In genomic region chr2:125684559-125685440, GRCm38 (mm10) we compare ENCODE assay signal across 11 mouse cellular contexts. TPM values are rescaled to one million over a fixed set of nuclear protein-coding genes. Genes with fewer than 3 reads are reported as not detected.
DNase-seq lines count a peak whose midpoint lies in the region; ATAC-seq and TF ChIP-seq lines count a peak whose summit lies in the region.
"Had no signal": no experiment of that assay in that cellular context is flagged by ENCODE, and none has a peak within 500 bp of the region (broad histone marks: within the 10 kb centered on the region; RNA-seq: fewer than 3 reads in every experiment).

No protein-coding gene starts in this region.

- 0 out of 2 replicates have a peak, but pooled peaks cover 4% of the 10 kb centered on the region for H3K4me1 ChIP-seq in lung, postnatal 0 days (ENCODE audit: insufficient read depth, low read depth, low read length)
- peaks cover 23% of the 10 kb centered on the region for H3K4me1 ChIP-seq in hindbrain, embryonic 10.5 days (replicated peaks)

- TF ChIP-seq EP300 in lung, postnatal 0 days (IDR thresholded peaks at IDR 0.05): no peak

- H3K79me2 ChIP-seq in myocyte (ENCODE audit: control insufficient read depth, insufficient read depth): no peaks in the 10 kb centered on the region

- no peaks in the 10 kb centered on the region for H3K36me3 ChIP-seq in lung, postnatal 0 days (ENCODE audit: insufficient read depth, low read length)
- H3K36me3 ChIP-seq in hindbrain, embryonic 10.5 days: no peaks in the 10 kb centered on the region
- H3K36me3 ChIP-seq in myocyte (ENCODE audit: control insufficient read depth, insufficient read depth): no peaks in the 10 kb centered on the region

- TF ChIP-seq POLR2A in myocyte (IDR thresholded peaks at IDR 0.05; ENCODE audit: insufficient read length, low read depth): no peak

- H3ac ChIP-seq in myocyte (ENCODE audit: control insufficient read depth, insufficient read length): no peak overlapping the region

- no peak for DNase-seq in gastrocnemius, adult 2 months
- no peak for DNase-seq in gastrocnemius, postnatal 14 days
- no peak for DNase-seq in lung, postnatal 0 days (ENCODE audit: low spot score)
- DNase-seq in lung, postnatal 36 days: no peak
- peak; percentile 28 for DNase-seq in hindbrain, embryonic 10.5 days (ENCODE audit: low spot score)
- no peak for DNase-seq in cerebellum, adult 11-12 months
- DNase-seq: kidney, adult 9 months had no signal

- no peak for TF ChIP-seq CTCF in gastrocnemius, adult 2 months (IDR thresholded peaks at IDR 0.05)
- TF ChIP-seq CTCF in lung, postnatal 0 days (IDR thresholded peaks at IDR 0.05): no peak

- intact Hi-C loops in gastrocnemius, adult 2 months (cut with DNase I): no loop called here
- intact Hi-C loops in gastrocnemius, postnatal 14 days (cut with DNase I; ENCODE audit: low total_unique reads): no loop called here

- H3K27me3 ChIP-seq in lung, postnatal 0 days (replicated peaks; ENCODE audit: insufficient read depth, low read length): no peaks in the 10 kb centered on the region
- no peaks in the 10 kb centered on the region for H3K27me3 ChIP-seq in hindbrain, embryonic 10.5 days (ENCODE audit: insufficient read depth, poor library complexity, severe bottlenecking)
- no peaks in the 10 kb centered on the region for H3K27me3 ChIP-seq in myocyte (ENCODE audit: control insufficient read depth, insufficient read depth, insufficient read length)

- peak overlapping the region; percentile 10 for H3K27ac ChIP-seq in gastrocnemius, adult 2 months
- H3K27ac ChIP-seq in lung, postnatal 0 days (ENCODE audit: low read length): no peak overlapping the region
- H3K27ac ChIP-seq in hindbrain, embryonic 10.5 days: peak overlapping the region; percentile 78
- H3K27ac ChIP-seq: macrophage had no signal

- 0 out of 2 replicates have a peak overlapping the region, but pooled peaks have one; percentile 11 for H3K4me2 ChIP-seq in lung, postnatal 0 days (replicated peaks; ENCODE audit: low read depth, low read length)
- peak overlapping the region; percentile 40 for H3K4me2 ChIP-seq in myocyte (ENCODE audit: low read depth)

- no peak overlapping the region for H3K4me3 ChIP-seq in gastrocnemius, adult 2 months
- H3K4me3 ChIP-seq in lung, postnatal 0 days (ENCODE audit: low read depth, low read length): no peak overlapping the region
- no peak overlapping the region for H3K4me3 ChIP-seq in hindbrain, embryonic 10.5 days
- no peak overlapping the region for H3K4me3 ChIP-seq in myocyte
- H3K4me3 ChIP-seq: erythroblast, embryonic 14.5 days had no signal

- WGBS in lung, postnatal 0 days: 45% methylated on average over 10 of the region's 10 CpGs
- WGBS in hindbrain, embryonic 10.5 days: 60% methylated on average over 10 of the region's 10 CpGs

- no peak for ATAC-seq in lung, postnatal 0 days
- ATAC-seq in CD4-positive, CD25-positive, alpha-beta regulatory T cell, adult 4 months: no peak

- no peaks in the 10 kb centered on the region for H3K9me3 ChIP-seq in lung, postnatal 0 days (ENCODE audit: low read length)
- H3K9me3 ChIP-seq in hindbrain, embryonic 10.5 days: no peaks in the 10 kb centered on the region

- no peak overlapping the region for H3K9ac ChIP-seq in lung, postnatal 0 days (replicated peaks; ENCODE audit: low read depth)

TF ChIP-seq in myocyte, 11 proteins besides CTCF, POLR2A, EP300 and RAD21:
- TF ChIP-seq MYOD1 (IDR thresholded peaks at IDR 0.05; ENCODE audit: control insufficient read depth in 1 of 3, insufficient read length in 2 of 3, low read depth in 2 of 3) (peak in 1 of 3 experiments; percentile 67), MYOG (IDR thresholded peaks at IDR 0.05; ENCODE audit: control insufficient read depth in 1 of 3, insufficient read depth in 1 of 3, insufficient read length in 2 of 3, low read depth in 2 of 3) (peak in 1 of 3 experiments; percentile 47), SRF (IDR thresholded peaks at IDR 0.05; ENCODE audit: control insufficient read depth, insufficient read length, low read depth) (no peak)

RNA-seq across cellular contexts. Expression of gene Eid1, which starts 11.9 kb away (rescaled TPM):
- 10 to 100 TPM; 18.2 to 33.6 TPM for total RNA-seq in gastrocnemius, adult 2 months (2021)
- total RNA-seq in gastrocnemius, postnatal 14 days (2021): 10 to 100 TPM; 44.0 to 51.5 TPM
- polyA plus RNA-seq in lung, postnatal 0 days (2015; fragmentation: Nextera tagmentation; extraction: Ambion mirVana): 91.4 and 104 TPM in 2 replicates
- 142 and 175 TPM in 2 replicates for polyA plus RNA-seq in hindbrain, embryonic 10.5 days (2016; fragmentation: Nextera tagmentation; extraction: Ambion mirVana)
- polyA plus RNA-seq in myocyte (2012; fragmentation: generic; extraction: Trizol): 24.6 TPM
- polyA plus RNA-seq in CD4-positive, CD25-positive, alpha-beta regulatory T cell, adult 4 months (2017; shearing (Covaris generic)): 1 to 10 TPM; 4.5 to 7.5 TPM

RNA-seq across cellular contexts. Expression of gene Shc4, which starts 39.1 kb away (rescaled TPM):
- under 1 TPM; 0.33 to 0.75 TPM for total RNA-seq in gastrocnemius, adult 2 months (2021)
- 1 to 10 TPM; 1.5 to 4.4 TPM for total RNA-seq in gastrocnemius, postnatal 14 days (2021)
- 0.72 and 0.74 TPM in 2 replicates for polyA plus RNA-seq in lung, postnatal 0 days (2015; fragmentation: Nextera tagmentation; extraction: Ambion mirVana)
- polyA plus RNA-seq in hindbrain, embryonic 10.5 days (2016; fragmentation: Nextera tagmentation; extraction: Ambion mirVana): 1.2 and 2.0 TPM in 2 replicates
- polyA plus RNA-seq in myocyte (2012; fragmentation: generic; extraction: Trizol): 0.49 TPM
- not detected for polyA plus RNA-seq in CD4-positive, CD25-positive, alpha-beta regulatory T cell, adult 4 months (2017; shearing (Covaris generic))

RNA-seq across cellular contexts. Expression of gene Cep152, which starts 59.9 kb away (rescaled TPM):
- total RNA-seq in gastrocnemius, adult 2 months (2021): 1 to 10 TPM; 1.2 to 1.4 TPM
- total RNA-seq in gastrocnemius, postnatal 14 days (2021): 1 to 10 TPM; 1.1 to 1.2 TPM
- polyA plus RNA-seq in lung, postnatal 0 days (2015; fragmentation: Nextera tagmentation; extraction: Ambion mirVana): 1.3 and 1.8 TPM in 2 replicates
- polyA plus RNA-seq in hindbrain, embryonic 10.5 days (2016; fragmentation: Nextera tagmentation; extraction: Ambion mirVana): 8.5 and 11.8 TPM in 2 replicates
- polyA plus RNA-seq in myocyte (2012; fragmentation: generic; extraction: Trizol): 0.80 TPM
- polyA plus RNA-seq in CD4-positive, CD25-positive, alpha-beta regulatory T cell, adult 4 months (2017; shearing (Covaris generic)): 1 to 10 TPM; 6.0 TPM
